19 mouse cellular contexts compared by ENCODE assay signal in the genomic region with DNA sequence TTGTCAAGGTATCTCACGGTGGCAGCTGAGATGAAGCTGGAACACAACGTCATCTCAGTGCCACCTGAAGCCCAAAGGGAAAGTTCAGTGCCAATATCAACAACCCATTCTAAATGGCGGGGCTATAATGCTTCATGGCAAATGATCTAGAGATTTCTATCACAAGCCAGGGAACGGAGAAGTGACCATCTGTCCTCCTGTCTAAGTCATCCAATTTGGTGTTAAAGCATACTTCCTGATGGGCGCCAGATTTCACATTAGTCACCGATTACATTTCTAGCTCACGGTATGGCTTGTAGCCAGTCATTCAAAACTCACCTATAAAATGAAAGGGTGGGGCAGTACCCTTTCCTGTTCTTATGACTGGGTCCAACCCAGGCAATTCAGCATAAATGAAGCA.
DNase-seq lines count a peak whose midpoint lies in the region; TF ChIP-seq lines count a peak whose summit lies in the region.
"Had no signal": no experiment of that assay in that cellular context is flagged by ENCODE, and none has a peak within 500 bp of the region (broad histone marks: within the 10 kb centered on the region; RNA-seq: fewer than 3 reads in every experiment).

No protein-coding gene starts in this region.

- TF ChIP-seq POLR2A in cerebellum, adult 2 months (IDR thresholded peaks at IDR 0.05; ENCODE audit: borderline replicate concordance, insufficient read depth, low read length), result no peak
- TF ChIP-seq POLR2A in brain, embryonic 14.5 days (IDR thresholded peaks at IDR 0.05; ENCODE audit: borderline replicate concordance, extremely low read depth, insufficient read depth, insufficient read length, poor library complexity, severe bottlenecking), result no peak

- DNase-seq in cerebellum, adult 2 months, result peak; percentile 43 to 86
- DNase-seq in cerebellum, adult 11-12 months, result no peak
- peak; percentile 65 for DNase-seq in brain, embryonic 14.5 days (ENCODE audit: low read depth)
- DNase-seq in cerebellum, adult 9-11 months, result peak; percentile 55
- peak; percentile 35 to 64 for DNase-seq in cerebellum, postnatal 36 days
- DNase-seq in testis, postnatal 14 days (ENCODE audit: low spot score), result no peak
- no peak for DNase-seq in urinary bladder, postnatal 4 days (ENCODE audit: low spot score in 2 of 2)
- DNase-seq: adrenal gland, adult 2 months; adrenal gland, postnatal 25 days; forebrain, postnatal 0 days; gastrocnemius, postnatal 14 days; heart, adult 2 months; kidney, adult 2 months had no signal

- no peak overlapping the region for H3K4me3 ChIP-seq in cerebellum, adult 2 months (replicated peaks; ENCODE audit: insufficient read depth, low read depth, low read length)
- H3K4me3 ChIP-seq: embryonic facial prominence, embryonic 12.5 days; forebrain, embryonic 12.5 days; heart, adult 2 months; hindbrain, embryonic 10.5 days had no signal

- no peaks in the 10 kb centered on the region for H3K27me3 ChIP-seq in cerebellum, adult 2 months (ENCODE audit: control insufficient read depth, insufficient read depth, low read length)
- H3K27me3 ChIP-seq: CH12.LX; embryonic facial prominence, embryonic 12.5 days; Patski had no signal

- TF ChIP-seq CTCF in cerebellum, adult 2 months (IDR thresholded peaks at IDR 0.05; ENCODE audit: borderline replicate concordance, insufficient read depth, low read depth, low read length), result no peak
- no peak for TF ChIP-seq CTCF in brain, embryonic 14.5 days (IDR thresholded peaks at IDR 0.05; ENCODE audit: borderline replicate concordance, extremely low read depth, insufficient read depth, insufficient read length)

- WGBS in cerebellum, adult 2 months, result 14% methylated on average over 7 of the region's 7 CpGs

- H3K27ac ChIP-seq in cerebellum, adult 2 months (ENCODE audit: insufficient read depth, low read length), result no peak overlapping the region
- H3K27ac ChIP-seq: embryonic facial prominence, embryonic 12.5 days; forebrain, embryonic 12.5 days; heart, adult 2 months; hindbrain, embryonic 10.5 days; hindbrain, embryonic 14.5 days had no signal

- H3K4me1 ChIP-seq in cerebellum, adult 2 months (ENCODE audit: control insufficient read depth, insufficient read depth, low read length), result no peaks in the 10 kb centered on the region; the same call in 1 of the 2 replicates
- H3K4me1 ChIP-seq: hindbrain, embryonic 10.5 days had no signal

Comparison
In these comparisons a context has a peak if more than half of its experiments do, and no peak if none do; other contexts are left out.
1. DNase-seq: peak in cerebellum, adult 2 months (2 of 2), brain, embryonic 14.5 days (single experiment), cerebellum, adult 9-11 months (single experiment) and cerebellum, postnatal 36 days (2 of 2); none in cerebellum, adult 11-12 months (single experiment), testis, postnatal 14 days (single experiment) and urinary bladder, postnatal 4 days (0 of 2).